Mouse (Mus musculus) hindbrain, embryonic 15.5 days (tissue): ENCODE measurements around the gene Mrps18b. TPM values are rescaled to one million over a fixed set of nuclear protein-coding genes. Genes with fewer than 3 reads are reported as not detected.
A peak's percentile ranks its signal among the peaks of the same experiment; 100 is the strongest.

ENCODE experiments used
- microRNA counts: library from miRNA; unstranded; fragments of <30 nt; microRNA quantifications from one replicate; lab custom pipeline; 2016
- microRNA-seq: library from miRNA; unstranded; fragments of <30 nt; microRNA quantifications from one replicate; pipeline ENCODE4, GENCODE M21; 2016
- polyA plus RNA-seq: library from polyadenylated mRNA; unstranded; fragments of >200 nt; fragmentation: Nextera tagmentation; extraction: Ambion mirVana; gene quantifications from 2 replicates; pipeline ENCODE4 v1.2.1, GENCODE M21; 2015

The Mrps18b gene
- polyA plus RNA-seq, 1 experiment from 2014 or later, result 59.1 TPM

MicroRNA genes within 50 kb of the gene (microRNA counts, 519-probe panel; counts per million panel counts)
- not detected for microRNA mmu-miR-1894-3p (lab: Ali Mortazavi, UCI)
- not detected for microRNA mmu-miR-1894-5p (lab: Ali Mortazavi, UCI)
- 1,896 counts per million, percentile 16 among the panel's probes with 10 or more counts for microRNA mmu-miR-877 (lab: Ali Mortazavi, UCI)

Small RNA genes within 50 kb of the gene (microRNA-seq; reads per million reads assigned to microRNA genes)
- gene Gm28033, result not detected
- gene Mir1894, result not detected
- gene Mir877, result 95.7 reads per million, percentile 51 among the genes with 10 or more reads in this experiment

Other genes starting within 250 kb of the Mrps18b start
- gene Vars2, start 248.8 kb downstream of the Mrps18b start, polyA plus RNA-seq, result 15.9 and 17.8 TPM in 2 replicates
- gene Gtf2h4, start 242.7 kb downstream of the Mrps18b start, polyA plus RNA-seq, result 23.7 and 24.8 TPM in 2 replicates
- gene Ddr1, start 211.8 kb downstream of the Mrps18b start, polyA plus RNA-seq, result 106 and 110 TPM in 2 replicates
- gene Ier3, start 94.7 kb downstream of the Mrps18b start, polyA plus RNA-seq, result 12.7 and 16.3 TPM in 2 replicates
- 111 and 116 TPM in 2 replicates for gene Flot1, start 93.2 kb downstream of the Mrps18b start, polyA plus RNA-seq
- gene Tubb5, start 78.1 kb downstream of the Mrps18b start, polyA plus RNA-seq, result 1,681 and 1,706 TPM in 2 replicates
- gene Mdc1, start 74.9 kb downstream of the Mrps18b start, polyA plus RNA-seq, result 10.0 and 10.5 TPM in 2 replicates
- 22.1 and 22.6 TPM in 2 replicates for gene Nrm, start 55.1 kb downstream of the Mrps18b start, polyA plus RNA-seq
- gene Ppp1r18, start 50.8 kb downstream of the Mrps18b start, polyA plus RNA-seq, result 21.1 and 24.7 TPM in 2 replicates
- 30.8 and 32.4 TPM in 2 replicates for gene Dhx16, start 36.6 kb downstream of the Mrps18b start, polyA plus RNA-seq
- 63.7 and 68.6 TPM in 2 replicates for gene 2310061I04Rik, start 19.0 kb downstream of the Mrps18b start, polyA plus RNA-seq
- gene Atat1, start 6.3 kb downstream of the Mrps18b start, polyA plus RNA-seq, result 343 and 422 TPM in 2 replicates
- gene Ppp1r10, start within 50 bp of the Mrps18b start, polyA plus RNA-seq, result 41.1 and 43.0 TPM in 2 replicates
- gene Abcf1, start 53.4 kb upstream of the Mrps18b start, polyA plus RNA-seq, result 76.1 and 81.0 TPM in 2 replicates
- gene Gnl1, start 63.5 kb upstream of the Mrps18b start, polyA plus RNA-seq, result 62.7 and 65.5 TPM in 2 replicates
- 89.0 and 92.9 TPM in 2 replicates for gene Prr3, start 63.8 kb upstream of the Mrps18b start, polyA plus RNA-seq
- gene H2-T24, start 104.2 kb upstream of the Mrps18b start, polyA plus RNA-seq, result 9.0 and 9.9 TPM in 2 replicates
- gene H2-T23, start 116.5 kb upstream of the Mrps18b start, polyA plus RNA-seq, result 4.8 and 6.6 TPM in 2 replicates
- 7.4 and 7.9 TPM in 2 replicates for gene H2-T22, start 126.4 kb upstream of the Mrps18b start, polyA plus RNA-seq
- not detected in 2 replicates for gene Gm6034, start 126.6 kb upstream of the Mrps18b start, polyA plus RNA-seq
- gene Gm11127, start 142.0 kb upstream of the Mrps18b start, polyA plus RNA-seq, result not detected in 2 replicates
- not detected in 2 replicates for gene Gm19684, start 205.3 kb upstream of the Mrps18b start, polyA plus RNA-seq
- gene Gm7030, start 213.0 kb upstream of the Mrps18b start, polyA plus RNA-seq, result not detected in 2 replicates